Mouse (Mus musculus) C2C12 (cell line): ENCODE measurements around the gene Serinc1.

Experiments used
- CTCF ChIP-seq: IDR thresholded peaks from one replicate; pipeline ENCODE4 v1.5.1; 2011; ENCODE audit not compliant: control insufficient read depth, insufficient read depth, insufficient read length
- MYOG ChIP-seq: IDR thresholded peaks from one replicate; pipeline ENCODE4 v1.6.1; 2011; ENCODE audit not compliant: control insufficient read depth, insufficient read length; ENCODE audit errors: extremely low read depth

DNA sequence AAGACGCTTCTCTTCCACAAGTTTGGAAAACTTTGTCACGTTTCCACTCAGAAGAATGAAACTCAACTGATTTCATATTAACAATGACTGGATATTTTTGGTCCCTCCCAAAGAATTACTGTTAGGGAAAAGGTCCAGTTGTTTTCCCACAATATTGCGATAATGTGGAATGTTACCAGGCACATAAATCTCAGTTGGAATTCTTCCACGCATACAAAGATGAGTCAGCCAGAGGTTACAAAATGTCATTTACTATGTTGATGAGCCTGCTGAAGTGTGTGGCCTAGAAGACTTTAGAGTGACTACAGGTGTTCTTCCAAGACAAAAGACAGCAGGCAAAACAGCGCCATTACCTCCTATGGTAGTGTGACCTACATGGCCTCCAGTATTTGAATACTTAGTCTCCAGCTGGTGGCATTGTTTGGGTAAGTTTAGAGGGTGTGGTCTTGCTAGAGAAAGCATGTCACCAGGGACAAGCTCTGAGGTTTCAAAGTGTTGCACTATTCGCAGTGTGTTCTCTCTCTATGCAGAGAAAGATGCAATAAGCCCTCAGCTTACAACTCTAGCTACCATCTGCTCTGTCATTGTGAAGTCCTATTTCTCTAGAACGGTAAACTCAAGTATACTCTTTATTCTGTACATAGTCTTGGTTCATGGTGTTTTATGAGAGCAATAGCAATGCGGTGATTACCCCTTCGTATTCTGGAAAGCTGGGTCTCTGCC lies 55.0 kb downstream of the Serinc1 start:
- TF ChIP-seq CTCF (no peak), MYOG (no peak)
